Mouse (Mus musculus) thymus, adult 2 months (tissue): ENCODE measurements around the gene Ccdc154. TPM values are rescaled to one million over a fixed set of nuclear protein-coding genes. Genes with fewer than 3 reads are reported as not detected.

Experiments used
- DNase-seq: peaks from one replicate; pipeline ENCODE4 v3.0.0; 2021
- H3K27ac ChIP-seq: fragments of 200-500 bp; 2 replicates; pipeline ENCODE4 v1.5.1; 2012; ENCODE audit warnings: low read length, control low read depth; ENCODE audit not compliant: control insufficient read depth, insufficient read depth
- H3K27me3 ChIP-seq: fragments of 200-500 bp; 2 replicates; pipeline ENCODE4 v1.6.1; 2012; ENCODE audit warnings: mild to moderate bottlenecking, low read length, moderate library complexity, mixed read lengths; ENCODE audit not compliant: control insufficient read depth, insufficient read depth
- H3K36me3 ChIP-seq: fragments of 200-500 bp; 2 replicates; pipeline ENCODE4 v1.6.1; 2012; ENCODE audit warnings: mild to moderate bottlenecking, low read length, moderate library complexity; ENCODE audit not compliant: control insufficient read depth, insufficient read depth
- H3K4me1 ChIP-seq: fragments of 200-500 bp; replicated peaks from 2 replicates; pipeline ENCODE4 v1.6.1; 2012; ENCODE audit warnings: low read length; ENCODE audit not compliant: control insufficient read depth, insufficient read depth
- H3K4me3 ChIP-seq: fragments of 200-500 bp; 2 replicates; pipeline ENCODE4 v1.5.1; 2012; ENCODE audit warnings: mild to moderate bottlenecking, low read length, control low read depth, moderate library complexity; ENCODE audit not compliant: control insufficient read depth, insufficient read depth
- CTCF ChIP-seq: fragments of 200-500 bp; IDR thresholded peaks from 2 replicates; pipeline ENCODE4 v1.5.1; 2012; ENCODE audit warnings: mild to moderate bottlenecking, control low read depth, low read length, moderate library complexity, borderline replicate concordance; ENCODE audit not compliant: control insufficient read depth, poor library complexity, insufficient read depth; ENCODE audit errors: extremely low read depth
- POLR2A ChIP-seq: fragments of 200-500 bp; IDR thresholded peaks from 2 replicates; pipeline ENCODE4 v1.6.1; 2012; ENCODE audit warnings: mild to moderate bottlenecking, low read length, control low read depth, moderate library complexity; ENCODE audit not compliant: control insufficient read depth, poor library complexity, insufficient read depth; ENCODE audit errors: extremely low read depth
- WGBS: fragments of 180-500 bp; shearing (Covaris S2); methylation state at CpG from one replicate; pipeline ENCODE4 v1.1.7; 2018; 5-methylcytosine and 5-hydroxymethylcytosine counted together
- polyA plus RNA-seq: library from polyadenylated mRNA; depleted of rRNA; stranded (reverse); fragments of >200 nt; gene quantifications from 2 replicates; pipeline ENCODE4 v1.2.3, GENCODE M21; 2012

Ccdc154 gene
- polyA plus RNA-seq, 1 experiment, result 0.05 TPM

DNA sequence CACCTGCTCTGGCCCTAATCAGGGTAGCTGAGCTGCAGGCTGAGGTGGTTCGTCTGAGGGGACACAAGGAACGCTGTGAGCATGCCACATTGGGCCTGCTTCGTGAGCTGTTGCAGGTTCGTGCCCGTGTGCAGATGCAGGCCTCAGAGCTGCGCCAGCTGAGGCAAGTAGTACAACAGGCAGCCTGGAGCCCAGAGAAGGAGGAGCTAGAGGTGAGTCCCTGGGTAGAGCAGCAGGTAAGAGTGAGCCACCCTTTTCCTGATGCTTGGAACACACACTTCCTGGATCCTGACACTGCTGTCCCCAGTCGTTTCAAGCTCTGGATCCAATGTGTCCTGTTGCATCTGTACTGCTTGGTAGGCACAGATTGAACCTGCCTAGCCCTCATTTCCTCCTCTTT is 1.1 kb downstream of the Ccdc154 start:
- Histone ChIP-seq H3K27ac (no peak overlapping the region), H3K27me3 (no peaks in the 10 kb centered on the region), H3K4me1 (no peaks in the 10 kb centered on the region), H3K4me3 (no peak overlapping the region), H3K36me3 (no peaks in the 10 kb centered on the region)
- no peak for TF ChIP-seq CTCF
- TF ChIP-seq POLR2A, result no peak
- no peak for DNase-seq
- WGBS, result 86% methylated on average over 7 of the region's 7 CpGs

DNA sequence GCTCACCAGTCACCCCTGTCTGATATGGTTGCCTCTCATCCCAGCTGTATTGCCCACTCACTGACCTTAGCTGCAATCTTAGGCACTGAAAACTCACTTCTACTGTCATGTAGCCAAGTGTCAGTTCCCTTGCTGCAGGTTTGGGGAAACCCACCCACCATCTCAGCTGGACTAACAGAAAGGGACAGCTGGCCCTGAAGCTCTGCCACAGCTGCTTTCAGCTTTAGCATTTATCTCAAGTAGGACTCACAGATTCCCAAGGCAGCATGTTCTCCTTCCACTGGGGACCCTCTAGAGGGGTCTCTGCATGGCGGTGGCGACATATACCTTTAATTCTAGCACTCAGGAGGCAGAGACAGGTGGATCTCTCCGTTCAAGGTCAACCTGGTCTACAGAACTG is 2.5 kb downstream of the Ccdc154 start:
- no peaks in the 10 kb centered on the region for H3K36me3 ChIP-seq
- no peak overlapping the region for H3K4me3 ChIP-seq
- DNase-seq, result no peak
- no peak for TF ChIP-seq POLR2A
- TF ChIP-seq CTCF, result no peak
- 94% methylated on average over 3 of the region's 3 CpGs for WGBS
- H3K4me1 ChIP-seq, result no peaks in the 10 kb centered on the region
- no peaks in the 10 kb centered on the region for H3K27me3 ChIP-seq
- no peak overlapping the region for H3K27ac ChIP-seq

DNA sequence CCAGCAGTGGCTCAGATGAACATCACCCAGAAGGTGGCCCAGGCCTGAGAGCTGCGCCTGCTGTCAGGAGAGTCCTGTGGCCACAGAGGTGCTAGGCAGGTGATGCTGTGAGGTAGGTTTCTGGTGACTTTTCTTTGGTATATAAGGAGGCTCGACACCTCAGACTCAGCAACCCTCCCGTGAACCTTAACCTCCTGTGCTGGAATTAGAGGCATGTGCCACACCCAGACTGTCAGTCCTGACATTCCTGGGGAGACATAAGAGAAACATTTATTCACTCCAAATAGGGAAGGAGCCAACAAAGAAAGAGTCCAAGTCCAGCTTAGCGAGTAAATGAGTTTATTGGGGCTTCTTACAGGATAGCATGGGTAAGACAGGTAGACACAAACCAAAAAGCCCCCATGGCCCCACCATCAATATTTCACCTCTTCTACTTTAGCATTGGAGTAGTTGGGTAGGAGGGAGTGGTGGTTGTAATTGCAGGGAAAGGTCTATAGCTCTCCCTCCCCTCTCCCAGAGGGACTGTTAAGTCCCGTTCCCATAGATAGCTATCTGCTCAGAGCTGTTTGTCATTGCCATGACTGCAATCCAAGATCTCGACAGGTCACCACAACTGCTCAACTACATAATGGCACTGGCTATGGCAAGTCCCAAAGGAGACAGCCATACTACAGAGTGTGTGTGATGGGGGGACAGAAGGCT is 3.9 kb downstream of the Ccdc154 start:
- 65% methylated on average over 6 of the region's 6 CpGs for WGBS
- no peak for TF ChIP-seq POLR2A
- TF ChIP-seq CTCF, result no peak
- H3K27ac ChIP-seq, result no peak overlapping the region
- H3K4me3 ChIP-seq, result no peak overlapping the region
- no peak for DNase-seq
- H3K36me3 ChIP-seq, result no peaks in the 10 kb centered on the region
- no peaks in the 10 kb centered on the region for H3K27me3 ChIP-seq
- H3K4me1 ChIP-seq, result no peaks in the 10 kb centered on the region

DNA sequence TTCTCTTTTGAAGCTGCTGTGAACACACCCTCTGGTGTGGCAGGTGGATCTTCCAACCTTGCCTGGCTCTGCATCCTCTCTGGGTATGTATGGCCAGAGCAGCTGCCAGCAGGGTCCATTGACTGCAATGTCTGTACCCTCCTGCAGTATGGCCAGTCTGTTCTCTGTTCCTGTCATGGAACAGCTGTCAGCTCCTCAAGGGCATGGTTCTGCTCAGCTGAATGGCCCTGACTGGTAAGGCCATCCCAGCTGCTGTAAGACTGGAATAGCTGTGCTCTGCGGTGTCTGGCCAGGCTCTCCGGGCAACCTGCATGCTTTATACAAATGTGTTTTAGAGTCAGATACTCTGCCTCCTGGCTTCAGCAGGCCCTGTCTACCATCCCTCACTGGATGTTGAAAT is 7.4 kb downstream of the Ccdc154 start:
- H3K4me1 ChIP-seq, result no peaks in the 10 kb centered on the region
- TF ChIP-seq CTCF (no peak), POLR2A (no peak)
- no peaks in the 10 kb centered on the region for H3K36me3 ChIP-seq
- no peak for DNase-seq
- no peak overlapping the region for H3K27ac ChIP-seq
- no peaks in the 10 kb centered on the region for H3K27me3 ChIP-seq
- H3K4me3 ChIP-seq, result no peak overlapping the region
- 97% methylated on average over 2 of the region's 2 CpGs for WGBS

DNA sequence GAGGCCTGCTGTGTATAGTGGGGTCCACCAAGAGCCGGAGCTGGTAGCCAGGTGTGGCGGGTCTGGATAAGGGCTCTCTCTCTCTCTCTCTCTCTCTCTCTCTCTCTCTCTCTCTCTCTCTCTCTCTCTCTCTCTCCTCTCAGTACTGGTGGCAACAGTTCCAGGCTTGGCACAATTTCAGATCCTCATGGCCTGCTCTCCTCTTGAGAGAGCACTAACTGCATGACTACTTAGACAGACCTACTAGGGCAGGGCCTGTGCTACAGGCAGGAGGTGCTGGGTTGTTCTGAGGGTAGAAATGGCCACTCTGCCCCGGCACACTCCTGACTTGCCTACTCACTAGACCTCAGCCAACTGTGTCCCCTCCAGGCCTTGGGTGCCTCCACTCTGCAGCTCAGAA is 10.3 kb downstream of the Ccdc154 start:
- Histone ChIP-seq H3K4me1 (no peaks in the 10 kb centered on the region), H3K27ac (no peak overlapping the region), H3K36me3 (no peaks in the 10 kb centered on the region), H3K27me3 (no peaks in the 10 kb centered on the region), H3K4me3 (no peak overlapping the region)
- no peak for TF ChIP-seq CTCF
- no peak for TF ChIP-seq POLR2A
- WGBS, result 96% methylated on average over 3 of the region's 3 CpGs
- DNase-seq, result no peak

GRCm38 (mm10) chr17:25175411-25175810 is 13.2 kb downstream of the Ccdc154 start, which contains the start of gene Gm38655:
Gene Gm38655, minus strand, starts transcription at chr17:25175471.
- Histone ChIP-seq H3K27ac (no peak within 1 kb of the TSS), H3K4me3 (no peak within 1 kb of the TSS), H3K27me3 (no peaks in the 10 kb centered on the region), H3K36me3 (no peaks in the 10 kb centered on the region), H3K4me1 (no peaks in the 10 kb centered on the region)
- TF ChIP-seq CTCF (no peak), POLR2A (no peak)
- 79% methylated on average over 9 of the region's 9 CpGs for WGBS
- no peak for DNase-seq

DNA sequence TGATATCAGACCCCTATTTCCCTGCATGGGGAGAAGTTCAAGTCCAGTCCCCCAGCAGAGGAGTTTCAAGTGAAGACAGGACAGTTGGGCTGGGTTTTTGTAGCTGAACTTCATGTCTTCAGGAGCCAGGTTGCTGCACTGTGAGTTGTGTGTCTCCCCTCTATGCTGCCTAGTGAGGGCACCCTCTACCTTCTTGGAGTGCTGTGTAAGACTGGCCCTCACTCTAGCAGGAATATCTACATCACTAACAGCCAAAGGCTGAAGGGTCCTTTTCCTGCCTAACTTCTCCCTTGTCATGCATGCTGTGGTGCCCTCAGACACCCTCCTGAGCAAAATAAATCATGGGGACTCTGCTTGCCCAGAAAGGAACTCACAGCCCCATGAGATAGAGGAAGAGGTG is 21.0 kb downstream of the Ccdc154 start:
- DNase-seq, result peak; percentile 5
- Histone ChIP-seq H3K36me3 (no peaks in the 10 kb centered on the region), H3K4me3 (no peak overlapping the region), H3K27ac (no peak overlapping the region), H3K4me1 (peaks cover 18% of the 10 kb centered on the region), H3K27me3 (no peaks in the 10 kb centered on the region)
- TF ChIP-seq POLR2A (no peak), CTCF (no peak)
